ENCODE assay signal across 29 mouse cellular contexts in genomic region chr14:73045199-73045928, GRCm38 (mm10). TPM values are rescaled to one million over a fixed set of nuclear protein-coding genes. Genes with fewer than 3 reads are reported as not detected.
DNase-seq lines count a peak whose midpoint lies in the region; ATAC-seq and TF ChIP-seq lines count a peak whose summit lies in the region.
"Had no signal": no experiment of that assay in that cellular context is flagged by ENCODE, and none has a peak within 500 bp of the region (broad histone marks: within the 10 kb centered on the region; RNA-seq: fewer than 3 reads in every experiment).

No protein-coding gene starts in this region.

- DNase-seq in liver, adult 2 months (ENCODE audit: extremely low read depth, low read depth, low spot score) = peak; percentile 89
- DNase-seq in thymus, adult 2 months = peak; percentile 39
- DNase-seq in thymus, postnatal 36 days = peak; percentile 25 to 35
- DNase-seq in spleen, adult 12 weeks (ENCODE audit: low spot score) = no peak
- no peak for DNase-seq in ovary, postnatal 14 days (ENCODE audit: low spot score)
- DNase-seq: adrenal gland, adult 2 months; adrenal gland, postnatal 36 days; cerebellum, adult 2 months; cerebellum, postnatal 14 days; gastrocnemius, postnatal 10 days; heart, postnatal 4 days; kidney, adult 8-10 months; layer of hippocampus, postnatal 36 days; lung, postnatal 36 days; right cerebral cortex, postnatal 4 days had no signal

- H3K9ac ChIP-seq in liver, adult 2 months (ENCODE audit: low read depth, low read length) = no peak overlapping the region
- no peak overlapping the region for H3K9ac ChIP-seq in liver, embryonic 12.5 days
- H3K9ac ChIP-seq in forebrain, embryonic 13.5 days = no peak overlapping the region
- H3K9ac ChIP-seq: heart, embryonic 15.5 days; hindbrain, embryonic 14.5 days; intestine, embryonic 15.5 days; limb, embryonic 15.5 days; midbrain, embryonic 13.5 days had no signal

- H3K36me3 ChIP-seq in liver, adult 2 months (ENCODE audit: control insufficient read depth, insufficient read depth, low read length) = no peaks in the 10 kb centered on the region
- H3K36me3 ChIP-seq in liver, embryonic 12.5 days = no peaks in the 10 kb centered on the region
- H3K36me3 ChIP-seq in thymus, adult 2 months (ENCODE audit: control insufficient read depth, insufficient read depth, low read length) = no peaks in the 10 kb centered on the region
- no peaks in the 10 kb centered on the region for H3K36me3 ChIP-seq in forebrain, embryonic 13.5 days (ENCODE audit: poor library complexity, severe bottlenecking)
- H3K36me3 ChIP-seq: heart, embryonic 15.5 days; intestine, embryonic 15.5 days; limb, embryonic 10.5 days; limb, embryonic 15.5 days; midbrain, embryonic 13.5 days had no signal

- WGBS in liver, adult 2 months = 20% methylated on average over 9 of the region's 9 CpGs
- WGBS in liver, embryonic 12.5 days (ENCODE audit: insufficient replicate concordance) = 44% methylated on average over 9 of the region's 9 CpGs
- 28% methylated on average over 9 of the region's 9 CpGs for WGBS in thymus, adult 2 months
- WGBS in forebrain, embryonic 13.5 days = 87% methylated on average over 9 of the region's 9 CpGs

- H3K4me1 ChIP-seq in liver, adult 2 months (ENCODE audit: control insufficient read depth, insufficient read depth, low read length) = peaks cover 6% of the 10 kb centered on the region; the same call in 1 of the 2 replicates
- H3K4me1 ChIP-seq in liver, embryonic 12.5 days = no peaks in the 10 kb centered on the region
- H3K4me1 ChIP-seq in thymus, adult 2 months (replicated peaks; ENCODE audit: control insufficient read depth, insufficient read depth, low read length) = peaks cover 15% of the 10 kb centered on the region
- no peaks in the 10 kb centered on the region for H3K4me1 ChIP-seq in forebrain, embryonic 13.5 days
- H3K4me1 ChIP-seq: heart, embryonic 15.5 days; intestine, embryonic 15.5 days; limb, embryonic 15.5 days had no signal

- H3K9me3 ChIP-seq in liver, embryonic 12.5 days (replicated peaks) = no peaks in the 10 kb centered on the region
- no peaks in the 10 kb centered on the region for H3K9me3 ChIP-seq in forebrain, embryonic 13.5 days (replicated peaks)
- H3K9me3 ChIP-seq: heart, embryonic 15.5 days; intestine, embryonic 15.5 days; limb, embryonic 10.5 days; limb, embryonic 15.5 days; megakaryocyte, embryonic 14.5 days; midbrain, embryonic 13.5 days had no signal

- no peak overlapping the region; the same call in 1 of the 2 replicates for H3K27ac ChIP-seq in liver, adult 2 months (replicated peaks; ENCODE audit: insufficient read depth, low read depth, low read length)
- no peak overlapping the region for H3K27ac ChIP-seq in liver, embryonic 12.5 days
- H3K27ac ChIP-seq in thymus, adult 2 months (ENCODE audit: control insufficient read depth, insufficient read depth, low read length) = no peak overlapping the region
- H3K27ac ChIP-seq in forebrain, embryonic 13.5 days = no peak overlapping the region
- H3K27ac ChIP-seq: heart, embryonic 15.5 days; hindbrain, embryonic 14.5 days; intestine, embryonic 15.5 days; kidney, postnatal 0 days; limb, embryonic 10.5 days; limb, embryonic 15.5 days; midbrain, embryonic 13.5 days had no signal

- TF ChIP-seq POLR2A in liver, adult 2 months (IDR thresholded peaks at IDR 0.05; ENCODE audit: extremely low read depth, insufficient read depth, low read length) = no peak
- TF ChIP-seq POLR2A in thymus, adult 2 months (IDR thresholded peaks at IDR 0.05; ENCODE audit: control insufficient read depth, extremely low read depth, insufficient read depth, low read length, poor library complexity) = no peak

- H3K27me3 ChIP-seq in liver, adult 2 months (ENCODE audit: control insufficient read depth, insufficient read depth, low read length) = no peaks in the 10 kb centered on the region
- no peaks in the 10 kb centered on the region for H3K27me3 ChIP-seq in liver, embryonic 12.5 days (replicated peaks)
- no peaks in the 10 kb centered on the region for H3K27me3 ChIP-seq in thymus, adult 2 months (ENCODE audit: control insufficient read depth, insufficient read depth, low read length)
- H3K27me3 ChIP-seq in forebrain, embryonic 13.5 days = no peaks in the 10 kb centered on the region
- H3K27me3 ChIP-seq: intestine, embryonic 15.5 days; limb, embryonic 15.5 days; megakaryocyte, embryonic 14.5 days; midbrain, embryonic 13.5 days had no signal

- no peak overlapping the region for H3K4me3 ChIP-seq in liver, adult 2 months (ENCODE audit: insufficient read depth, low read depth, low read length)
- no peak overlapping the region for H3K4me3 ChIP-seq in liver, embryonic 12.5 days
- no peak overlapping the region for H3K4me3 ChIP-seq in thymus, adult 2 months (ENCODE audit: control insufficient read depth, insufficient read depth, low read length)
- no peak overlapping the region for H3K4me3 ChIP-seq in forebrain, embryonic 13.5 days
- H3K4me3 ChIP-seq: erythroblast, embryonic 14.5 days; heart, embryonic 15.5 days; intestine, embryonic 15.5 days; limb, embryonic 10.5 days; limb, embryonic 15.5 days; megakaryocyte, embryonic 14.5 days; midbrain, embryonic 13.5 days had no signal

- no peak; the same call in 1 of the 2 replicates for ATAC-seq in liver, embryonic 12.5 days
- peak; percentile 86 for ATAC-seq in inflammation-experienced regulatory T-cells, adult 6 months
- ATAC-seq in forebrain, embryonic 13.5 days = no peak
- ATAC-seq: intestine, embryonic 15.5 days; midbrain, embryonic 13.5 days had no signal

- no peak for TF ChIP-seq CTCF in liver, adult 2 months (IDR thresholded peaks at IDR 0.05; ENCODE audit: low read depth, low read length)
- no peak for TF ChIP-seq CTCF in thymus, adult 2 months (IDR thresholded peaks at IDR 0.05; ENCODE audit: borderline replicate concordance, control insufficient read depth, extremely low read depth, insufficient read depth, low read length, poor library complexity)

- H3K4me2 ChIP-seq in liver, embryonic 12.5 days = no peak overlapping the region
- no peak overlapping the region for H3K4me2 ChIP-seq in forebrain, embryonic 13.5 days
- H3K4me2 ChIP-seq: heart, embryonic 15.5 days; hindbrain, embryonic 14.5 days; intestine, embryonic 15.5 days; limb, embryonic 15.5 days; midbrain, embryonic 13.5 days had no signal

- H3K79me2 ChIP-seq in liver, adult 2 months (ENCODE audit: control insufficient read depth, insufficient read depth, low read length) = no peaks in the 10 kb centered on the region

RNA-seq across cellular contexts. Expression of gene Cysltr2, which starts 3.5 kb away (rescaled TPM):
- total RNA-seq in liver, adult 2 months (2014; rRNA removed) = 1.1 and 1.3 TPM in 2 replicates
- polyA plus RNA-seq in liver, adult 2 months (2012; rRNA removed) = 0.21 and 0.77 TPM in 2 replicates
- 0.29 and 0.30 TPM in 2 replicates for polyA plus RNA-seq in liver, embryonic 12.5 days (2016; fragmentation: Nextera tagmentation; extraction: Ambion mirVana)
- 10 to 100 TPM; 30.0 to 62.6 (median 42.9) TPM for polyA plus RNA-seq in inflammation-experienced regulatory T-cells, adult 6 months (2017; shearing (Covaris generic))
- 11.8 and 16.9 TPM in 2 replicates for polyA plus RNA-seq in thymus, adult 2 months (2012; rRNA removed)
- not detected in 2 replicates for polyA plus RNA-seq in forebrain, embryonic 13.5 days (2015; fragmentation: Nextera tagmentation; extraction: Ambion mirVana)
- total RNA-seq: heart, postnatal 4 days had no signal
- polyA plus RNA-seq: C2C12; erythroblast, embryonic 14.5 days; forebrain, embryonic 11.5 days; heart, embryonic 15.5 days; hindbrain, embryonic 14.5 days; limb, embryonic 10.5 days; midbrain, embryonic 13.5 days had no signal

Comparison
In these comparisons a context has a peak if more than half of its experiments do, and no peak if none do; other contexts are left out.
1. DNase-seq: peak in liver, adult 2 months (single experiment), thymus, adult 2 months (single experiment) and thymus, postnatal 36 days (2 of 2); none in spleen, adult 12 weeks (single experiment) and ovary, postnatal 14 days (single experiment).